Mouse (Mus musculus) heart, postnatal 0 days (tissue): Measurements from ENCODE around the gene Rbp3. TPM values are rescaled to one million over a fixed set of nuclear protein-coding genes. Genes with fewer than 3 reads are reported as not detected.

Source experiments
- ATAC-seq: fragments of 200-750 bp; cut with Nextera tagmentation; 2 replicates; pipeline ENCODE4 v1.8.0; 2017; ENCODE audit warnings: low read depth, moderate number of reproducible peaks, moderate library complexity; ENCODE audit not compliant: insufficient read depth
- DNase-seq: peaks from one replicate; pipeline ENCODE4 v3.0.0-alpha.2; 2016; ENCODE audit warnings: low spot score
- H3K27ac ChIP-seq: fragments of 300-500 bp; sonication (generic); 2 replicates; pipeline ENCODE4 v1.5.1; 2014; ENCODE audit warnings: low read depth, mild to moderate bottlenecking
- H3K27me3 ChIP-seq: fragments of 300-500 bp; sonication (generic); 2 replicates; pipeline ENCODE4 v1.6.1; 2014; ENCODE audit warnings: low read length, mixed read lengths; ENCODE audit not compliant: control insufficient read depth, insufficient read depth
- H3K36me3 ChIP-seq: fragments of 300-500 bp; sonication (generic); replicated peaks from 2 replicates; pipeline ENCODE4 v1.6.1; 2014; ENCODE audit warnings: low read length, mixed read lengths; ENCODE audit not compliant: control insufficient read depth, insufficient read depth
- H3K4me1 ChIP-seq: fragments of 300-500 bp; sonication (generic); 2 replicates; pipeline ENCODE4 v1.6.1; 2014; ENCODE audit warnings: antibody characterized with exemption; ENCODE audit not compliant: control insufficient read depth, insufficient read depth
- H3K4me2 ChIP-seq: fragments of 300-500 bp; sonication (generic); 2 replicates; pipeline ENCODE4 v1.6.1; 2014; ENCODE audit warnings: low read depth, mild to moderate bottlenecking, low read length, moderate library complexity
- H3K4me3 ChIP-seq: fragments of 300-500 bp; sonication (generic); 2 replicates; pipeline ENCODE4 v1.5.1; 2014; ENCODE audit warnings: low read depth, low read length
- H3K9ac ChIP-seq: fragments of 300-500 bp; sonication (generic); replicated peaks from 2 replicates; pipeline ENCODE4 v1.6.1; 2014; ENCODE audit warnings: low read depth, low read length, mixed read lengths
- H3K9me3 ChIP-seq: fragments of 300-500 bp; sonication (generic); replicated peaks from 2 replicates; pipeline ENCODE4 v1.6.1; 2016; ENCODE audit warnings: low read length; ENCODE audit not compliant: control insufficient read depth
- CTCF ChIP-seq: IDR thresholded peaks from 2 replicates; pipeline ENCODE4 v1.5.1; 2016; ENCODE audit warnings: antibody characterized with exemption, control low read depth, low read depth
- EP300 ChIP-seq: IDR thresholded peaks from 2 replicates; pipeline ENCODE4 v1.6.1; 2016; ENCODE audit warnings: antibody characterized with exemption, low read depth
- WGBS: fragments of 180-500 bp; shearing (Covaris S2); extraction: QIAGEN DNeasy Blood & Tissue Kit; methylation state at CpG from one replicate; pipeline ENCODE4 v1.1.7; 2014; 5-methylcytosine and 5-hydroxymethylcytosine counted together
- polyA plus RNA-seq: library from polyadenylated mRNA; unstranded; fragments of >200 nt; fragmentation: Nextera tagmentation; extraction: Ambion mirVana; gene quantifications from 2 replicates; pipeline ENCODE4 v1.2.1, GENCODE M21; 2015
- total RNA-seq: library from RNA; depleted of rRNA; stranded (reverse); fragments of >200 nt; gene quantifications from 2 replicates; pipeline ENCODE4 v1.2.3, GENCODE M21; 2014; ENCODE audit warnings: low replicate concordance

Rbp3 gene
- total and polyA plus RNA-seq, 2 experiments from 2014 or later, result not detected

- Histone ChIP-seq H3K27me3 (0 out of 2 replicates have a peak, but pooled peaks cover 8% of the 10 kb centered on the region), H3K4me1 (no peaks in the 10 kb centered on the region), H3K27ac (no peak overlapping the region), H3K4me2 (peak overlapping the region; percentile 44), H3K4me3 (peak overlapping the region; percentile 20; the same call in 1 of the 2 replicates), H3K9ac (no peak overlapping the region), H3K9me3 (no peaks in the 10 kb centered on the region), H3K36me3 (no peaks in the 10 kb centered on the region)
- DNase-seq, result peak; percentile 63
- 29% methylated on average over 9 of the region's 9 CpGs for WGBS
- ATAC-seq, result peak; percentile 59
- TF ChIP-seq CTCF, result peak; percentile 87
- TF ChIP-seq EP300, result no peak
Observed at GRCm38 (mm10) chr14:33939117-33939516, 14.7 kb upstream of the Rbp3 start.

GRCm38 (mm10) chr14:33940739-33941138 lies 13.1 kb upstream of the Rbp3 start, which contains the start of gene Gdf2:
Gene Gdf2, plus strand, starts transcription at chr14:33941039.
- Histone ChIP-seq H3K4me2 (no peak within 1 kb of the TSS), H3K9ac (no peak within 1 kb of the TSS), H3K27me3 (0 out of 2 replicates have a peak, but pooled peaks cover 5% of the 10 kb centered on the region), H3K36me3 (no peaks in the 10 kb centered on the region), H3K4me3 (no peak within 1 kb of the TSS), H3K4me1 (no peaks in the 10 kb centered on the region), H3K27ac (no peak within 1 kb of the TSS), H3K9me3 (no peaks in the 10 kb centered on the region)
- 22% methylated on average over 8 of the region's 8 CpGs for WGBS
- no peak for TF ChIP-seq CTCF
- TF ChIP-seq EP300, result no peak
- DNase-seq (no peak), ATAC-seq (peak; percentile 28; the same call in 1 of the 2 replicates)

DNA sequence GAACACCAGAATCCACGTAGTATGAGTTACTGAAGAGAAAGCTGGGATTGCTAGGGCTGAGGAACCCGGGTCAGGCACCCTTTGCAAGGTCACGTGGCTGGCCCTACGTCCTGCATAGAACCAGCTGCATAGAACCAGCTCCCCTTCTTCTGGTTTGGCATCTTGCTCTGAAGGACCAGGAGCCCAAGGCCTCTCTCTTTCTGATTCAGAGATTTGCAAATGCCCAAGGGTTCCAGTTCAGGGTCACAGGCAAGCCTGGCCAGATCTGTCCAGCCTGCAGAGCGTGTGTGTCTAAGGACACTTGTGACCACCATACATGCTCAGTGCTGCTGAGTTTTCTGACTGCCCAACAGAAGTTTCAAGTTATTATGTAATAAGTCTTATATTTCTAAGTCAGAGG lies 11.6 kb upstream of the Rbp3 start:
- ATAC-seq (no peak), DNase-seq (no peak)
- H3K4me2 ChIP-seq, result no peak overlapping the region
- no peak overlapping the region for H3K27ac ChIP-seq
- 0 out of 2 replicates have a peak, but pooled peaks cover 2% of the 10 kb centered on the region for H3K27me3 ChIP-seq
- no peak overlapping the region for H3K9ac ChIP-seq
- no peak overlapping the region for H3K4me3 ChIP-seq
- H3K9me3 ChIP-seq, result no peaks in the 10 kb centered on the region
- no peaks in the 10 kb centered on the region for H3K36me3 ChIP-seq
- no peaks in the 10 kb centered on the region for H3K4me1 ChIP-seq
- no peak for TF ChIP-seq CTCF
- 71% methylated on average over 5 of the region's 5 CpGs for WGBS

DNA sequence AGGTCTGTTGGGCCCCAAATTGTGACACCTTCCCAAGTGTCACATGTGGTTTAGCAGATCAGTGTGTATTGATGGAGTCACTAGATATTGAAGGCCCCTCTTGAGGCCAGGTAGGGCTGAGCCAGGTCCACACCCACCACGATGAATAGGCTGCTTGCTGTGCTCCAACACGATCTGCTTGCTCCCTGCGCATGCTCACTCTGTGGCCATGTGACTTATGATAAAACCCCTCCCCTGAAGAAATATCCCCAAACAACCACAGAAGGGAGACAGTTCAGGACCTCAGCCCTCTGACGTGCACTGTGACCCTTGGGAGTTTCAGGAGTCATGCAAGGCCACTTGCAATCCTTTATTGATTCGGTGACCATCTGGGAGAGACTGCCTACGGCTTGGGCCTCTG lies 7.7 kb upstream of the Rbp3 start:
- Histone ChIP-seq H3K4me2 (no peak overlapping the region), H3K4me1 (no peaks in the 10 kb centered on the region), H3K36me3 (no peaks in the 10 kb centered on the region), H3K9me3 (no peaks in the 10 kb centered on the region), H3K27ac (no peak overlapping the region), H3K4me3 (no peak overlapping the region), H3K9ac (no peak overlapping the region), H3K27me3 (no peaks in the 10 kb centered on the region)
- TF ChIP-seq EP300 (no peak), CTCF (no peak)
- ATAC-seq (no peak), DNase-seq (no peak)
- WGBS, result 71% methylated on average over 6 of the region's 6 CpGs

GRCm38 (mm10) chr14:33952233-33952981 lies 1.4 kb upstream of the Rbp3 start:
- H3K27ac ChIP-seq, result no peak overlapping the region
- TF ChIP-seq CTCF (no peak), EP300 (no peak)
- H3K9ac ChIP-seq, result no peak overlapping the region
- H3K27me3 ChIP-seq, result no peaks in the 10 kb centered on the region
- H3K4me1 ChIP-seq, result no peaks in the 10 kb centered on the region
- H3K36me3 ChIP-seq, result no peaks in the 10 kb centered on the region
- ATAC-seq, result no peak
- no peak overlapping the region for H3K4me2 ChIP-seq
- WGBS, result 54% methylated on average over 6 of the region's 6 CpGs
- no peak for DNase-seq
- no peaks in the 10 kb centered on the region for H3K9me3 ChIP-seq
- no peak overlapping the region for H3K4me3 ChIP-seq

DNA sequence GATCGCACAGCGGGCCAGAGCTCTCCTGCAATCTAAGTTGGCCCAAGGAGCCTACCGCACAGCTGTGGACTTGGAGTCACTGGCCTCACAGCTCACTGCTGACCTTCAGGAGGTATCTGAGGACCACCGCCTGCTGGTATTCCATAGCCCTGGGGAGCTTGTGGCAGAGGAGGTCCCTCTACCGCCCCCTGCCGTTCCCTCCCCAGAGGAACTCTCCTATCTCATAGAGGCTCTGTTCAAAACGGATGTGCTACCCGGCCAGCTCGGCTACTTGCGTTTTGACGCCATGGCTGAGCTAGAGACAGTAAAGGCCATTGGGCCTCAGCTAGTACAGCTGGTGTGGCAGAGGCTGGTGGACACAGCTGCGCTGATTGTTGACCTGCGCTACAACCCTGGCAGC lies 2.3 kb downstream of the Rbp3 start:
- Histone ChIP-seq H3K4me3 (no peak overlapping the region), H3K27ac (no peak overlapping the region), H3K4me2 (no peak overlapping the region), H3K36me3 (no peaks in the 10 kb centered on the region), H3K9me3 (no peaks in the 10 kb centered on the region), H3K9ac (no peak overlapping the region), H3K27me3 (no peaks in the 10 kb centered on the region), H3K4me1 (no peaks in the 10 kb centered on the region)
- WGBS, result 69% methylated on average over 13 of the region's 13 CpGs
- DNase-seq, result no peak
- TF ChIP-seq CTCF, result no peak
- no peak for TF ChIP-seq EP300
- no peak for ATAC-seq
